Mouse (Mus musculus) hindbrain, embryonic 10.5 days (tissue): ENCODE data around the gene Gm20661. TPM values are rescaled to one million over a fixed set of nuclear protein-coding genes. Genes with fewer than 3 reads are reported as not detected.

Experiments used
- DNase-seq: peaks from one replicate; pipeline ENCODE4 v3.0.0-alpha.2; 2017; ENCODE audit warnings: low spot score
- H3K27ac ChIP-seq: fragments of 300-500 bp; sonication (generic); 2 replicates; pipeline ENCODE4 v1.5.1; 2016; ENCODE audit warnings: mild to moderate bottlenecking, moderate library complexity
- H3K27me3 ChIP-seq: fragments of 300-500 bp; sonication (generic); 2 replicates; pipeline ENCODE4 v1.6.1; 2016; ENCODE audit warnings: mild to moderate bottlenecking; ENCODE audit not compliant: poor library complexity, insufficient read depth, severe bottlenecking
- H3K36me3 ChIP-seq: fragments of 300-500 bp; sonication (generic); 2 replicates; pipeline ENCODE4 v1.6.1; 2016; ENCODE audit warnings: mild to moderate bottlenecking, moderate library complexity
- H3K4me1 ChIP-seq: fragments of 300-500 bp; sonication (generic); replicated peaks from 2 replicates; pipeline ENCODE4 v1.6.1; 2016; ENCODE audit warnings: mild to moderate bottlenecking
- H3K4me3 ChIP-seq: fragments of 300-500 bp; sonication (generic); 2 replicates; pipeline ENCODE4 v1.5.1; 2016; ENCODE audit warnings: mild to moderate bottlenecking, moderate library complexity
- H3K9me3 ChIP-seq: fragments of 300-500 bp; sonication (generic); 2 replicates; pipeline ENCODE4 v1.6.1; 2016; ENCODE audit warnings: mild to moderate bottlenecking, moderate library complexity
- WGBS: fragments of 180-500 bp; shearing (Covaris S2); methylation state at CpG from one replicate; pipeline ENCODE4 v1.1.7; 2016; 5-methylcytosine and 5-hydroxymethylcytosine counted together
- polyA plus RNA-seq: library from polyadenylated mRNA; unstranded; fragments of >200 nt; fragmentation: Nextera tagmentation; extraction: Ambion mirVana; gene quantifications from 2 replicates; pipeline ENCODE4 v1.2.1, GENCODE M21; 2016

Gene Gm20661
- polyA plus RNA-seq, 1 experiment from 2014 or later: 1.8 TPM

DNA sequence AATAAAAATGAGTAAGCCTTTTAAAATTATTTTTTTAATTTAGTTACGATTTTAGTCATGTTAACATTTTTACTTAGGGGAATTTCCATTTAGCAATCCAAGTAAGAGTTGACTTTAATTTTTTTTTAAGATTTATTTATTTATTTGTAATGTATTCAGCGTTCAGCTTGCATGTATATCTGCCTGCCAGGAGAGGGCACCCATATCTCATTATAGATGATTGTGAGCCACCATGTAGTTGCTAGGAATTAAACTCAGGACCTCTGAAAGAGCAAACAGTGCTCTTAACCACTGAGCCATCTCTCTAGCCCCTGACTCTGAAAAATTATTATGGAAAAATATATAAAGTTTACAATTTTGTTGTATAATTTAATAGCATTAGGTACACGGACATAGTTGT lies 43.7 kb downstream of the Gm20661 start:
- peaks cover 72% of the 10 kb centered on the region for H3K36me3 ChIP-seq

DNA sequence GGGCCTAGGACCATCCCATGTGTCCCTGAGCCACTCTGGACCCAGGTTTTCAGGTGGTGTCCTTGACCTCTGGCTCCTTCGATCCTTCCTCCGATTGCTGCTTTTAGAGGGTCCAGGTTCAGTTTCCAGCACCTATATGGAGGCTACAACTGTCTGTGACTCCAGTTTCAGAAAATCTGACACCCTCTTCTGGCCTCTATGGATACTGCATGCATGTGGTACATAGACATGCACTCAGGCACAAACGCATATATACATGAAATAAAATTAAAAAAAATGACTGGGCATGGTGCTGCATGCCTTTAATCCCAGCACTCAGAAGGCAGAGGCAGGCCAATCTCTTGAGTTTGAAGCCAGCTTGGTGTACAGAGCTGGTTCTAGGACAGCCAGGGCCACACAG lies 45.0 kb downstream of the Gm20661 start:
- 95% methylated on average over 3 of the region's 3 CpGs for WGBS
- H3K4me1 ChIP-seq: no peaks in the 10 kb centered on the region
- no peak overlapping the region for H3K27ac ChIP-seq
- DNase-seq: no peak
- no peak overlapping the region for H3K4me3 ChIP-seq
- H3K9me3 ChIP-seq: no peaks in the 10 kb centered on the region
- H3K36me3 ChIP-seq: peaks cover 85% of the 10 kb centered on the region
- no peaks in the 10 kb centered on the region for H3K27me3 ChIP-seq

More for the DNA sequence above, 43.7 kb downstream of the Gm20661 start:
- no peak for DNase-seq
- WGBS: 92% methylated on average over 3 of the region's 3 CpGs
- H3K9me3 ChIP-seq: no peaks in the 10 kb centered on the region
- H3K27ac ChIP-seq: no peak overlapping the region
- no peaks in the 10 kb centered on the region for H3K27me3 ChIP-seq
- no peak overlapping the region for H3K4me3 ChIP-seq
- no peaks in the 10 kb centered on the region for H3K4me1 ChIP-seq

DNA sequence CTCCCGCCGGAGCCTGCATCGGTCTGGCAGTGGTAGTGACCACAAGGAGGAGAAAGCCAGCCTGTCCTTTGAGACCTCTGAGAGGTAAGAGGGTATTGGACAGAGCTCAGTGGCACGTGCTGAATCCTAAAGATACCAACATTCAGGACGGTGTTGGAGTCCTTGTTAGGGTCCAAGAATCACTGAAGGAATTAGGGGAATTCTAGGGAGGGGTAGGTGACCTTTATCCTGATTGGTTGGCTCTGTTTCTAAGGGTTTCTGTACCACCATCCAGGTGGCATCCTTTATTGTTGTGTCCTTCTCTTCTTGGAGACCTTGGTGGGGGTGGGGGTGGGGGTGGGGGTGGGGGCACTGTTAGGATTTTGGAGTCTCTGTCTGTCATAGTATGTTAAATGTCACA lies 49.3 kb downstream of the Gm20661 start:
- no peaks in the 10 kb centered on the region for H3K27me3 ChIP-seq
- H3K4me3 ChIP-seq: no peak overlapping the region
- H3K4me1 ChIP-seq: no peaks in the 10 kb centered on the region
- H3K36me3 ChIP-seq: peaks cover 89% of the 10 kb centered on the region
- H3K9me3 ChIP-seq: no peaks in the 10 kb centered on the region
- 91% methylated on average over 5 of the region's 5 CpGs for WGBS
- no peak overlapping the region for H3K27ac ChIP-seq
- no peak for DNase-seq

DNA sequence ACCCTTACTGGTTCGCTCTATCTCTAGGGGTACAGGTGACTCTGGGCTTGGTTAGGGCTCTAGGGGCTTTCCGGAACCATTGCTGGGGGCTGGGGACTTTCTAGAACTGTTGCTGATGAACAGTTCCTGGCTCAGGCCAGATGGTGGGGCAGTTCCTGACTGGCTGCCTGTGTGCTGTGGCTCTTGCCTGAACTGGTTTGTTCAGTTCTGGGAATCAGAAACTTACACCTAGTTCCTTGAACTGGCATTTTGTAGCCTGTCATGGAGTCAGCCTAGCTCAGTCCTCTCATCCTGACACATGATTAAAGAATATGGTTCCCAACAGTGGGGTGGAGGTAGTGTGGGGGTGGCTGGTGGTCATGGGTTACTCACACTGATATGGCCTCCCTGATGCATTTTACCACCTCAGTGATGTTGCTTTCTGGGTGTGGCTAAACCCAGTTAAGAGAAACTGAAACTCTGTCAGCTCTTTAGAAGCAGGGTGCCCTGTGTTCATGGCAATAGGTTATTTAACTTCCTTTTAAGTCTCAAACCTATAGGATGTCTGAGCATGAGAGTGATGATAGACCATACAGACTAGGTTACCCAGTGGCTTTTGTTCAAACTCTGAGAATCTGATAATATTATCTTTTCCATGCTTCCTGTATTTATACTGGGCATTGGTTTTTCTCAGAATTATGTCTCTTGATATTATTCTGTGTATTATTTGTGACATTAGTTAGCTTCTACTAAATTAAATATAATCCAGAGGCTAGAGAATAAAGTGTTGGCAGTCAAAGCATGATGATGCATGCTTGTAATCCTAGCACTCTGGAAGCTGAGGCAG lies 52.7 kb downstream of the Gm20661 start:
- no peak overlapping the region for H3K4me3 ChIP-seq
- 99% methylated on average over 2 of the region's 2 CpGs for WGBS
- H3K27me3 ChIP-seq: no peaks in the 10 kb centered on the region
- no peaks in the 10 kb centered on the region for H3K4me1 ChIP-seq
- no peaks in the 10 kb centered on the region for H3K9me3 ChIP-seq
- peaks cover 93% of the 10 kb centered on the region for H3K36me3 ChIP-seq
- no peak overlapping the region for H3K27ac ChIP-seq
- no peak for DNase-seq

Other genes starting within 250 kb of the Gm20661 start
- 196 and 204 TPM in 2 replicates for gene Rbm5, start 212.1 kb upstream of the Gm20661 start, polyA plus RNA-seq
- gene Rbm6, start 109.8 kb upstream of the Gm20661 start, polyA plus RNA-seq: 87.6 and 98.2 TPM in 2 replicates
- 13.4 and 16.6 TPM in 2 replicates for gene Mon1a, start 94.9 kb upstream of the Gm20661 start, polyA plus RNA-seq
- 0.67 and 0.80 TPM in 2 replicates for gene Mst1r, start 76.2 kb upstream of the Gm20661 start, polyA plus RNA-seq
- not detected in 2 replicates for gene Actl11, start 54.6 kb upstream of the Gm20661 start, polyA plus RNA-seq
- 13.0 and 13.1 TPM in 2 replicates for gene Camkv, start 47.4 kb upstream of the Gm20661 start, polyA plus RNA-seq
- gene Traip, start 32.9 kb upstream of the Gm20661 start, polyA plus RNA-seq: 24.3 and 35.3 TPM in 2 replicates
- 8.5 and 9.6 TPM in 2 replicates for gene Uba7, start 7.6 kb upstream of the Gm20661 start, polyA plus RNA-seq
- gene Inka1, start 2.8 kb downstream of the Gm20661 start, polyA plus RNA-seq: 59.8 and 61.0 TPM in 2 replicates
- gene Cdhr4, start 9.4 kb downstream of the Gm20661 start, polyA plus RNA-seq: 2.4 and 3.0 TPM in 2 replicates
- 0.46 and 0.54 TPM in 2 replicates for gene Gm20662, start 13.3 kb downstream of the Gm20661 start, polyA plus RNA-seq
- 60.1 and 65.5 TPM in 2 replicates for gene Ip6k1, start 19.4 kb downstream of the Gm20661 start, polyA plus RNA-seq
- gene Gmppb, start 66.2 kb downstream of the Gm20661 start, polyA plus RNA-seq: 24.9 and 30.7 TPM in 2 replicates
- 2.4 and 3.4 TPM in 2 replicates for gene Amigo3, start 70.1 kb downstream of the Gm20661 start, polyA plus RNA-seq
- 0.34 and 0.39 TPM in 2 replicates for gene Mst1, start 97.4 kb downstream of the Gm20661 start, polyA plus RNA-seq
- 36.6 and 39.1 TPM in 2 replicates for gene Rnf123, start 100.3 kb downstream of the Gm20661 start, polyA plus RNA-seq
- 77.0 and 83.8 TPM in 2 replicates for gene Apeh, start 111.5 kb downstream of the Gm20661 start, polyA plus RNA-seq
- 1.4 and 2.4 TPM in 2 replicates for gene Bsn, start 207.3 kb downstream of the Gm20661 start, polyA plus RNA-seq